Mouse (Mus musculus): ENCODE measurements at regions not wholly inside any gene's neighbourhood (a gene's known extent, or its start where the extent isn't known, plus 50 kb on each side); places are given as distances from the start of the nearest gene placed in this dataset.
A peak's percentile ranks its signal among the peaks of the same experiment; 100 is the strongest.

DNA sequence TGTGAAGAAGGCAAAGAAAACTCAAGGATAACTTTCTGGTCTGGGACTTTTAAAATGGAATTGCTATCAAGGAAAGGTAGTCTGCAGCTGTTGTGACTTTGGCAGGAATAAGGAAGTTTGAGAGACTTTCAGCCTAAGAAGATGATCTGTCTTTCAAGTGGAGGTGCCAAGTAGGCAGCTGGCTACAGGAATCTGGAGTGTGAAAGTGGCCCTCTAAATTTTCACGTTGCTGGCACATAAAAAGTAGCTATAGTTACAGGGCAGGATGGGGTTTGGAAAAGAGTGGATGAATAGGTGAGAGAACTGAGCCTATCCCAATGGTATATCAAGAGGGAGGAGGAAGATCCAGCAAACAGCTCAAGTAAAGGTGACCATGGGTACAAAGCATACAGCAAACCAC, 284.4 kb upstream of the Pkdcc start:
- no peak overlapping the region for H3K4me3 ChIP-seq
- no peak for TF ChIP-seq CTCF (conservative IDR thresholded peaks at IDR 0.05)
- no peak overlapping the region for H3K27ac ChIP-seq
- no peak for DNase-seq (ENCODE audit: low spot score in 2 of 2)

DNA sequence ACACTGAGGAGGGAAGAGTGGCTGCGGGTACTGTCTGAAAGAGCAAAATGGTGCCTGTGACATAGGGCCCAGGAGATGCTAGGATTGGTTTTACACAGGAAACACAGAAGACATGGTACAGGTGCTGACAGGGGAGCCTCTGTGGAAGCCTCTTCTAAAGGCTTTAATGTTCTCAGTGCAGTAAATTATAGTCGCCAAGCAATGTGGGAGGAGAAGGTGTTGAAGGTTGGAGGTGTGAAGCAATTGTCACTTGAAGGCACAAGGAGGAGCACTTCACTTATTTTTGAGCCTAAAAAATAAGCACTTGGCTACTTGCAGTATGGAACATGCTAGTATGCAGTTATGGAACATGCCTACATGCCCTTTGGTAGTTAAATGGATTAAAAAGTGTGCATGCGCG, 283.6 kb upstream of the Pkdcc start:
- DNase-seq (ENCODE audit: low spot score in 2 of 2) = no peak
- no peak for TF ChIP-seq CTCF (conservative IDR thresholded peaks at IDR 0.05)
- no peak overlapping the region for H3K27ac ChIP-seq
- H3K4me3 ChIP-seq = no peak overlapping the region

DNA sequence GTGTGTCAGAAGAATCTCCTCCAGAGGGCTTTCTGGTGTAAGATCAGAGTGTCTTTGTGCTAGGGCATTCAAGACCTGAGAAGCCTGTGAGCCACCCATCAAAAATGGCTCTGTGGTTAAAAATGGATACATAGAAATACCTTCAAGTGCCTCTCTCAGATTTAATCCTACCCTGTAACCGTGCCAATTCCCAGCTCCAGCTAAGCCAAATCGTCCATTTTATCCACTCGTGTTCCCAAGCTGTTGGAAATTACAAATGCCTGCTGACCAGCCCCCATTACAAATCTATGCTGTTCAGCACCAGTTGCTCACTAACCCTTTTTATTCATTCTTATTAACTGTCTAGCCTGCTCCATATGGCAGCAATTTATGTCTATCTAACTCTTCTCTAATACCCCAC, 278.3 kb upstream of the Pkdcc start:
- DNase-seq (ENCODE audit: low spot score in 2 of 2) = no peak
- H3K4me3 ChIP-seq = no peak overlapping the region
- no peak overlapping the region for H3K27ac ChIP-seq
- no peak for TF ChIP-seq CTCF (conservative IDR thresholded peaks at IDR 0.05)

DNA sequence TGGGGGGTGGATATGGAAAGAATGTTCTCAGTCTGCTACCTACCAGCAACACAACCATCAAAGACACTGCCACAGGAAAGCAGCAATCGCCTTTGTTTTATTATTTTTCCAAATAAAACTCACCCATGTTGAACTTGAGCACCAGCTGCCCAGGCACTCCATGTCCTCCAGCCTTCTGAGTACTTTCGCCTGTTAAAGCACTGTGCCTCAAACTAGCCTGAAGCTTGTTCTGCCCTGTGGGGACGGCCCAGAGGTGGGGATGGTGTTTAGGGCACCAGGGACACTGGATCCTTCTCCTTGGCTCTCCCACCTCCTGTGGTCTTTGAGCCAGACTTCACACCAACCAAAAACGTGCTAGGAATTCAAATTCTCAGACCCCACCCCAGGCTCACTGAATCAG, 269.0 kb upstream of the Pkdcc start:
- no peak overlapping the region for H3K4me3 ChIP-seq
- no peak for TF ChIP-seq CTCF (conservative IDR thresholded peaks at IDR 0.05)
- H3K27ac ChIP-seq = no peak overlapping the region
- no peak for DNase-seq (ENCODE audit: low spot score in 2 of 2)

DNA sequence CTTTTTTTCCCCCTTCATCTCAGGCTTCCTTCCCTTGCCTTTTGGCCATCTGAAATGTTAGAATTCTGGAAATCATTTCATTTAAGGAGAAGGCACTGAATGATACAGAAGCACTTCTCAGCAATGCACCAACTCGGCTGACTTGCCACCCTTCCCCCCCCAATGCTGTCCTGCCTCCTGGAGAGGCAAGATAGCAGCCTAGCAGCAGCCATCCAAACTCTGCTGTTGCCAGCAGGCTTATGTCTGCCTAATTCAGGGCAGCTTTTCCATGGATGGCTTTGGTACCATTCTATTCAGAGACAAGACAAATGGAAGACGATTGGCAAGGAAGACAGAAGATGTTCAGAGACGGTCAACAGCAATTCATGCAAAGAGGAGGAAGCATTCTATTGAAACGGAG, 265.3 kb upstream of the Pkdcc start:
- TF ChIP-seq CTCF (conservative IDR thresholded peaks at IDR 0.05) = no peak
- Histone ChIP-seq H3K4me3 (no peak overlapping the region), H3K27ac (no peak overlapping the region)
- DNase-seq (ENCODE audit: low spot score in 2 of 2) = no peak

- no peak for DNase-seq (ENCODE audit: low spot score in 2 of 2)
- no peak overlapping the region for H3K27ac ChIP-seq
- TF ChIP-seq CTCF (conservative IDR thresholded peaks at IDR 0.05) = no peak
- no peak overlapping the region for H3K4me3 ChIP-seq
These were observed 264.8 kb upstream of the Pkdcc start for GRCm38 (mm10) chr17:82950268-82950667.

DNA sequence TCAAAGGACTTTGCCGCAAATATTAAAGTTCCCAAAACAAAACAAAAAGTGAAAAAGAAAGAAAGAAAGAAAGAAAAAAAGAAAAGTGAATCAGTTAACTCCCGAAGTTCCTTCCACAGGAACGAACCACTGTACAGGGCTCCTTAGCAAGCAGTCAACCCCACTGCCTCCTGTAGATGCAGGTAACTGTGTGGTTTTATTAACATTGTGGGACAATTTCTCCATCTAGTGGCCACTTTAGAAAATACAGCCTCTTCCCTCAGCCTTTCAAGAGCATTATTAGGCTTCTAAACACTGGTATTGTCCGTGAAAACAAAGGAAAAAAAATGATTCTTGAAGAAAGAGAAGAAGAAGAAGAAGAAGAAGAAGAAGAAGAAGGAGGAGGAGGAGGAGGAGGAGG, 257.7 kb upstream of the Pkdcc start:
- no peak overlapping the region for H3K27ac ChIP-seq
- peak; percentile 25 to 57 for DNase-seq (ENCODE audit: low spot score in 2 of 2)
- TF ChIP-seq CTCF (conservative IDR thresholded peaks at IDR 0.05) = peak; percentile 78

GRCm38 (mm10) chr17:82963374-82963773, 251.7 kb upstream of the Pkdcc start:
- no peak for TF ChIP-seq CTCF (conservative IDR thresholded peaks at IDR 0.05)
- H3K4me3 ChIP-seq = no peak overlapping the region
- H3K27ac ChIP-seq = no peak overlapping the region
- DNase-seq (ENCODE audit: low spot score in 2 of 2) = no peak

More for the DNA sequence above, 257.7 kb upstream of the Pkdcc start:
- H3K4me3 ChIP-seq = no peak overlapping the region

- TF ChIP-seq CTCF (conservative IDR thresholded peaks at IDR 0.05) = no peak
- Histone ChIP-seq H3K27ac (no peak overlapping the region), H3K4me3 (no peak overlapping the region)
- DNase-seq (ENCODE audit: low spot score in 2 of 2) = no peak
These were observed 215.4 kb upstream of the Pkdcc start for GRCm38 (mm10) chr17:82999710-83000109.

- TF ChIP-seq CTCF (conservative IDR thresholded peaks at IDR 0.05) = no peak
- no peak overlapping the region for H3K4me3 ChIP-seq
- no peak overlapping the region for H3K27ac ChIP-seq
- no peak for DNase-seq (ENCODE audit: low spot score in 2 of 2)
These were observed 214.7 kb upstream of the Pkdcc start for GRCm38 (mm10) chr17:83000411-83000810.

- DNase-seq (ENCODE audit: low spot score in 2 of 2) = peak in 1 of 2 experiments; percentile 23
- no peak overlapping the region for H3K4me3 ChIP-seq
- H3K27ac ChIP-seq = no peak overlapping the region
- TF ChIP-seq CTCF (conservative IDR thresholded peaks at IDR 0.05) = peak; percentile 90
These were observed 213.5 kb upstream of the Pkdcc start for GRCm38 (mm10) chr17:83001567-83001966.

DNA sequence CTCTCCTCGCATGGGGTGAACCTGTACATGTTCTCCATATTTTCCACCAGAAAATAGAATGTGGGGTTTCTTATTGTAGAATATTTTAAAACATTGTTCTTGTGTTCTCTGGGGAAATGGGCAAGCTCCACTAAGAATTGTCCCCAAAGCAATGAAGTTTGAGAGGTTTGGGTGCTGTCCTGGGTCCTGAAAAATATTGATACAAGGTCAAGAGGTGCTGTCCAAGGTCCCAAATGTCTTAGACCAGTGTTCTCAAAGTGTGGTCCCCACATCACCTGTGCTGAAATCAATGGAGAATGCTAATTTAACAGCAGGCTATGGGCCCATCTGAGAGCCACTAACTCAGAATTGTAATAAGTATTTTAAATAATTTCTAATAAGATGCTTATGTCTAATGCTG, 204.2 kb upstream of the Pkdcc start:
- no peak for TF ChIP-seq CTCF (conservative IDR thresholded peaks at IDR 0.05)
- Histone ChIP-seq H3K27ac (no peak overlapping the region), H3K4me3 (no peak overlapping the region)
- no peak for DNase-seq (ENCODE audit: low spot score in 2 of 2)

GRCm38 (mm10) chr17:83015656-83016055, 199.4 kb upstream of the Pkdcc start:
- no peak overlapping the region for H3K4me3 ChIP-seq
- H3K27ac ChIP-seq = no peak overlapping the region
- DNase-seq (ENCODE audit: low spot score in 2 of 2) = no peak
- no peak for TF ChIP-seq CTCF (conservative IDR thresholded peaks at IDR 0.05)

DNA sequence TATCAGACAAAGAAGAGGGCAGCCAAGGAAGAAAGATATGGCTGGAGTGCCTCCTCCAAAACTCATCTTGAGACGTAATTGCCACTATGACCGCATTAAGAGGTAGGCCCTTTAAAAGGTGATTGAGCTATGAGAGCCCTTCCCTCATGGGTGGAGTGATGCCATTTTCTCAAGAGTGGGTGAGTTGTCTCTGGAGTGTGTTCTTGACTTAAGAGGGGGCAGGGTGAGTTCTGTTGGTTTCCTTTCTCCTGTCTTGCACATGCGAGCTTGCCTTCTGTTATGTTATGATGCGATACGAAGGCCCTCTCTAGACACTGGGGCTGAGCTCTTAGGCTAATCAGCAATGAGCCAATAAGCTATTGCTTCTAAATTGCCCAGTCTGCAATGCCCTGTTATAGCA, 198.2 kb upstream of the Pkdcc start:
- H3K4me3 ChIP-seq = no peak overlapping the region
- no peak overlapping the region for H3K27ac ChIP-seq
- no peak for TF ChIP-seq CTCF (conservative IDR thresholded peaks at IDR 0.05)
- no peak for DNase-seq (ENCODE audit: low spot score in 2 of 2)

DNA sequence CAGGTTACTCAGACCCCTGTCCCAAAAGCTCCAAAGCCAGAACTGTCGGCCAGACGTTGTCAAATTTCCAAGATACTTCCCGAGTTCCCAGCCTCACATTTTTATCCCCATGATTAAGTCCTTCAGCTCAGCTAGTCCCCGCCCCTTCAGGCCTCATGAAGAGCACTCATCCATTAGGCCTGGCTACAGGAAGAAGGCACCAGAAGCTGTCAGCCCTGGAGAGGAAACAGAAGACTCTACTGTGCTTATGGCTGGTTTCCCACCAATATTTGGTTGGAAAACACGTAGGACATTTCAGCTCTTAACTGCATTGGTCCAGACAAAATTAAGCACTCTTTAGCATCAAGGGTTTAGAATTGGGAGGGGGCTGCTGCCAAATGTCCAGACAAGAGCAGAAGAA, 195.8 kb upstream of the Pkdcc start:
- TF ChIP-seq CTCF (conservative IDR thresholded peaks at IDR 0.05) = no peak
- H3K4me3 ChIP-seq = no peak overlapping the region
- H3K27ac ChIP-seq = no peak overlapping the region
- DNase-seq (ENCODE audit: low spot score in 2 of 2) = no peak
